Mouse (Mus musculus) intestine, embryonic 14.5 days (tissue): ENCODE measurements around the gene Chchd6. TPM values are rescaled to one million over a fixed set of nuclear protein-coding genes. Genes with fewer than 3 reads are reported as not detected.

Experiments
- ATAC-seq: fragments of 200-750 bp; cut with Nextera tagmentation; replicated peaks from 2 replicates; pipeline ENCODE4 v1.8.0; 2017; ENCODE audit warnings: low read depth, moderate number of reproducible peaks, moderate TSS enrichment, moderate library complexity; ENCODE audit not compliant: low FRiP score, low TSS enrichment
- DNase-seq: peaks from one replicate; pipeline ENCODE4 v3.0.0-alpha.2; 2018; ENCODE audit warnings: low spot score
- H3K27ac ChIP-seq: fragments of 300-500 bp; sonication (generic); 2 replicates; pipeline ENCODE4 v1.5.1; 2014; ENCODE audit warnings: low read depth, mild to moderate bottlenecking, control low read depth
- H3K27me3 ChIP-seq: fragments of 300-500 bp; sonication (generic); replicated peaks from 2 replicates; pipeline ENCODE4 v1.6.1; 2014; ENCODE audit warnings: low read length, control low read depth; ENCODE audit not compliant: control insufficient read depth, insufficient read depth
- H3K36me3 ChIP-seq: fragments of 300-500 bp; sonication (generic); 2 replicates; pipeline ENCODE4 v1.6.1; 2014; ENCODE audit warnings: low read length, control low read depth; ENCODE audit not compliant: control insufficient read depth, insufficient read depth
- H3K4me1 ChIP-seq: fragments of 300-500 bp; sonication (generic); replicated peaks from 2 replicates; pipeline ENCODE4 v1.6.1; 2014; ENCODE audit warnings: low read length, control low read depth, mixed read lengths; ENCODE audit not compliant: control insufficient read depth, insufficient read depth
- H3K4me2 ChIP-seq: fragments of 300-500 bp; sonication (generic); 2 replicates; pipeline ENCODE4 v1.6.1; 2014; ENCODE audit warnings: low read length
- H3K4me3 ChIP-seq: fragments of 300-500 bp; sonication (generic); 2 replicates; pipeline ENCODE4 v1.5.1; 2014; ENCODE audit warnings: low read depth, low read length, control low read depth, mixed read lengths
- H3K9ac ChIP-seq: fragments of 300-500 bp; sonication (generic); 2 replicates; pipeline ENCODE4 v1.6.1; 2014; ENCODE audit warnings: mild to moderate bottlenecking, low read length
- H3K9me3 ChIP-seq: fragments of 300-500 bp; sonication (generic); 2 replicates; pipeline ENCODE4 v1.6.1; 2016; ENCODE audit warnings: low read length, control low read depth; ENCODE audit not compliant: control insufficient read depth
- WGBS: fragments of 180-500 bp; shearing (Covaris S2); extraction: QIAGEN DNeasy Blood & Tissue Kit; methylation state at CpG from one replicate; pipeline ENCODE4 v1.1.7; 2014; 5-methylcytosine and 5-hydroxymethylcytosine counted together
- polyA plus RNA-seq: library from polyadenylated mRNA; unstranded; fragments of >200 nt; fragmentation: Nextera tagmentation; extraction: Ambion mirVana; gene quantifications from 2 replicates; pipeline ENCODE4 v1.2.1, GENCODE M21; 2014

Gene Chchd6
- polyA plus RNA-seq, 1 experiment from 2014 or later, result 59.9 TPM

GRCm38 (mm10) chr6:89508725-89509124, 86.7 kb downstream of the Chchd6 start:
- ATAC-seq (no peak), DNase-seq (no peak)
- Histone ChIP-seq H3K9me3 (no peaks in the 10 kb centered on the region), H3K9ac (no peak overlapping the region), H3K27ac (no peak overlapping the region), H3K36me3 (no peaks in the 10 kb centered on the region), H3K4me2 (no peak overlapping the region), H3K4me1 (no peaks in the 10 kb centered on the region), H3K27me3 (no peaks in the 10 kb centered on the region), H3K4me3 (no peak overlapping the region)
- 56% methylated on average over 2 of the region's 2 CpGs for WGBS

- Histone ChIP-seq H3K36me3 (no peaks in the 10 kb centered on the region), H3K4me2 (no peak overlapping the region), H3K9me3 (no peaks in the 10 kb centered on the region), H3K4me3 (no peak overlapping the region), H3K4me1 (no peaks in the 10 kb centered on the region), H3K27ac (no peak overlapping the region), H3K27me3 (no peaks in the 10 kb centered on the region), H3K9ac (no peak overlapping the region)
- DNase-seq, result no peak
- no peak for ATAC-seq
Observed at GRCm38 (mm10) chr6:89508263-89508662, 87.2 kb downstream of the Chchd6 start.

- no peak for DNase-seq
- Histone ChIP-seq H3K4me1 (no peaks in the 10 kb centered on the region), H3K36me3 (no peaks in the 10 kb centered on the region), H3K9me3 (no peaks in the 10 kb centered on the region), H3K9ac (no peak overlapping the region), H3K27ac (no peak overlapping the region), H3K27me3 (no peaks in the 10 kb centered on the region), H3K4me3 (no peak overlapping the region), H3K4me2 (no peak overlapping the region)
- 92% methylated on average over 1 of the region's 1 CpGs for WGBS
- ATAC-seq, result no peak
Observed at GRCm38 (mm10) chr6:89499961-89500360, 95.5 kb downstream of the Chchd6 start.

GRCm38 (mm10) chr6:89498764-89499516, 96.5 kb downstream of the Chchd6 start:
- no peak overlapping the region for H3K4me2 ChIP-seq
- 39% methylated on average over 6 of the region's 6 CpGs for WGBS
- H3K4me1 ChIP-seq, result no peaks in the 10 kb centered on the region
- DNase-seq (no peak), ATAC-seq (no peak)
- H3K27ac ChIP-seq, result no peak overlapping the region
- no peaks in the 10 kb centered on the region for H3K9me3 ChIP-seq
- no peak overlapping the region for H3K9ac ChIP-seq
- no peaks in the 10 kb centered on the region for H3K36me3 ChIP-seq
- H3K27me3 ChIP-seq, result no peaks in the 10 kb centered on the region
- H3K4me3 ChIP-seq, result no peak overlapping the region

GRCm38 (mm10) chr6:89496916-89497315, 98.5 kb downstream of the Chchd6 start:
- Histone ChIP-seq H3K4me2 (no peak overlapping the region), H3K4me3 (no peak overlapping the region), H3K27me3 (no peaks in the 10 kb centered on the region), H3K9ac (no peak overlapping the region), H3K27ac (no peak overlapping the region), H3K9me3 (no peaks in the 10 kb centered on the region), H3K4me1 (no peaks in the 10 kb centered on the region), H3K36me3 (no peaks in the 10 kb centered on the region)
- DNase-seq (no peak), ATAC-seq (no peak)
- WGBS, result 92% methylated on average over 1 of the region's 1 CpGs

GRCm38 (mm10) chr6:89492368-89492767, 103.1 kb downstream of the Chchd6 start:
- ATAC-seq (no peak), DNase-seq (no peak)
- Histone ChIP-seq H3K9ac (no peak overlapping the region), H3K4me3 (no peak overlapping the region), H3K27me3 (no peaks in the 10 kb centered on the region), H3K27ac (no peak overlapping the region), H3K9me3 (no peaks in the 10 kb centered on the region), H3K4me1 (no peaks in the 10 kb centered on the region), H3K36me3 (no peaks in the 10 kb centered on the region), H3K4me2 (no peak overlapping the region)
- WGBS, result 62% methylated on average over 4 of the region's 4 CpGs

- no peak overlapping the region for H3K9ac ChIP-seq
- no peak overlapping the region for H3K4me2 ChIP-seq
- no peak overlapping the region for H3K27ac ChIP-seq
- 83% methylated on average over 3 of the region's 3 CpGs for WGBS
- DNase-seq (no peak), ATAC-seq (no peak)
- no peaks in the 10 kb centered on the region for H3K27me3 ChIP-seq
- H3K4me3 ChIP-seq, result no peak overlapping the region
- no peaks in the 10 kb centered on the region for H3K4me1 ChIP-seq
- no peaks in the 10 kb centered on the region for H3K36me3 ChIP-seq
- H3K9me3 ChIP-seq, result no peaks in the 10 kb centered on the region
Observed at GRCm38 (mm10) chr6:89490369-89490768, 105.1 kb downstream of the Chchd6 start.

GRCm38 (mm10) chr6:89489533-89489932, 105.9 kb downstream of the Chchd6 start:
- H3K36me3 ChIP-seq, result no peaks in the 10 kb centered on the region
- H3K9me3 ChIP-seq, result no peaks in the 10 kb centered on the region
- H3K4me3 ChIP-seq, result no peak overlapping the region
- WGBS, result 100% methylated on average over 1 of the region's 1 CpGs
- H3K27me3 ChIP-seq, result no peaks in the 10 kb centered on the region
- DNase-seq (no peak), ATAC-seq (no peak)
- H3K27ac ChIP-seq, result no peak overlapping the region
- H3K9ac ChIP-seq, result no peak overlapping the region
- no peaks in the 10 kb centered on the region for H3K4me1 ChIP-seq
- no peak overlapping the region for H3K4me2 ChIP-seq

GRCm38 (mm10) chr6:89486055-89486454, 109.4 kb downstream of the Chchd6 start:
- Histone ChIP-seq H3K4me1 (no peaks in the 10 kb centered on the region), H3K9me3 (no peaks in the 10 kb centered on the region), H3K36me3 (no peaks in the 10 kb centered on the region), H3K4me3 (no peak overlapping the region), H3K27me3 (no peaks in the 10 kb centered on the region), H3K4me2 (no peak overlapping the region), H3K27ac (no peak overlapping the region), H3K9ac (no peak overlapping the region)
- WGBS, result 49% methylated on average over 4 of the region's 4 CpGs
- DNase-seq (no peak), ATAC-seq (no peak)
